Mouse (Mus musculus): ENCODE measurements around the gene Qprt.

Gene Qprt

DNA sequence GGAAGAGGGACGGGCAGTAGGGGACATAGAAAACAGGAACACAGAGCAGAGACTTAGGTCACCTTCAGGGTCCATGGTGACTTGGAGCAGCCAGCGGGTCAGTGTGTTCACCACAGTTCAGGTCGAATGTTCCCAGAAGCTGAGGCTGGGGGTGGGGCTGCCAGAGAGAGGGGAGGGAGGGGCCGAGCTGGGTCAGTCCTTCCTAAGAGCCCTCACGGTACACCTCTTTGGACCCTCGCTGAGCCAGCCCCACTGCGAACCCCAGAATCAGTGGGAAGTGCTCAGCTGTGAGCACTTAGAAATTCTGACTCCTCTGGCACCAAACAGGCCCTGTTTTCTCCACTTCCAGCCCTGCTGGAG lies at the start of gene Qprt:
Qprt (minus strand) TSS at position 316 of the 360 bp plus-strand sequence.
- no peak for DNase-seq

- DNase-seq, result no peak
Measured at GRCm38 (mm10) chr7:127166501-127166900, 44.5 kb upstream of the Qprt start.

- no peak for DNase-seq
Measured at GRCm38 (mm10) chr7:127165607-127166493, 43.8 kb upstream of the Qprt start.

- DNase-seq, result no peak
Measured at GRCm38 (mm10) chr7:127164002-127164401, 42.0 kb upstream of the Qprt start.

- DNase-seq, result no peak
Measured at GRCm38 (mm10) chr7:127162546-127162945, 40.5 kb upstream of the Qprt start.

- DNase-seq, result no peak
Measured at GRCm38 (mm10) chr7:127157548-127157947, 35.5 kb upstream of the Qprt start.

GRCm38 (mm10) chr7:127153477-127153876 lies 31.5 kb upstream of the Qprt start:
- no peak for DNase-seq

DNA sequence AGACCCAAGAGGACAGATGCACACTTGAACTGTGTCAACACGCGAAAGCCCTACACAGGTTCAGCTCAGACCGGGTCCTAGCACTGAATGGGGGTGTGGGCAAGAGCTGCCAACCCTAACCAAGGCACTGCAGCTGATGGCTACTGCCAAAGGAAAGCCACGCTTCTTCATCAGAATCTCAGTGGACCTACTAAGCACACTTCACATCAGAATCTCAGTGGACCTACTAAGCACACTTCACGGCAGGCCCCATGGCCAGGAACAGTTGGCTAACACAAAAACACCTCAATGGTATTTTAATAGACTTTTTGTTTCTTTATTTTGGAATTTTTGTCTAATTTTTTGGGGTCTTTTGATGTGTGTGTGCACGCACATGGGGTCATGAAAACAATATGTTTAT lies 30.4 kb upstream of the Qprt start:
- DNase-seq, result no peak

DNA sequence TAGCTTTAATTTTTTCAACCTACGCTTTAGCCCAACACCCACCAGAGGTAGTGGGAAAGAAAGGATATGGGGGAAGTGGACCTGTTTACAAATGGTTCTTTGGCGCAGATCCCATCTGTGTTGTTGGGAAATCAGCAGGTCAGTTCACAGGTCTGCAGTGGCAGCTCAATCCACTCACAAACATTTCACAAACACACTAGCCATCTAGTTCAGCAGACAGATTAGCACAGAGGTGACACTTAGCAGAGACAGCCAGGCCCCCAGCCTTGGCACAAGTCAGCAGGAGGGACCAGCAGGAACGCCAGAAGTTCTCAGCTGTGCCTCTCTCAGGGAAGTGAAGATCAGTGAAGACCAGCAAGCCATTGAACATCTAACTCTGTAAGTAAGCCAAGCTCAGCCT lies 25.9 kb upstream of the Qprt start:
- DNase-seq, result no peak

DNA sequence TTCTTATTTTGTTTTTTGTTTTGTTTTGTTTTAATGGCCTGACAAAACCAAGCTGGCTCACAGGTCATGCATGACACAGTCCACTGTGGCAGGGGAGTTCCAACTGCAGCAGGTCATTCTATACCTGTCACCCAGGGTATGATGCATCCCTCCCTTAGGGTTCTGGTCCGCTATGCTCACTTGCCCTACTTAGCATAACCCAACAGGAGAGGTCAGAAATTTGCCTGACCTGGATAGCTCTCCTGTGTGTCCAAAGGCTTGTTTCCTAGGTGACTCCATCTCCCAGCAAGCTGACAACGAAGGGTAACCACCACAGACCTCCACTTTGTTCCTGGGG lies 24.2 kb upstream of the Qprt start:
- DNase-seq, result no peak

- DNase-seq, result no peak
Measured at GRCm38 (mm10) chr7:127145387-127146266, 23.6 kb upstream of the Qprt start.

DNA sequence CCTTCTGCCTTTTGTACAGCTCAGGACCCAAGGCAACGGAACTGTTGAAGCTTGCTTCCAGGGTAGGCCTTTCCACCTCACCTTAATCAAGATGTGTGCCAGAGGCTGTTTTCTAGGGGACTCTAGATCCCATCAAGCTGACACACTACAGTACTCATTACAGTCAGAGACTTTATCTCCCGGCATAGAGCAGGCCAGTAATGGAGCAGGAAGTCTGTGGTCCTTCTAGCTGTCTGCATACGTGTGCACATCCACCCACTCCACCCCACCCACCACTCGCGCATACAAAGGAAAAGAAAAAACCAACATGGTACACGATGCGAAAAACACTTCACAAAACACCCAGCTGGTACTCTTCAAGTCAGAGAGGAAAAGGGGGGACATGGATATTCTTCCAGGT lies 22.4 kb upstream of the Qprt start:
- peak; percentile 40 to 57 for DNase-seq

DNA sequence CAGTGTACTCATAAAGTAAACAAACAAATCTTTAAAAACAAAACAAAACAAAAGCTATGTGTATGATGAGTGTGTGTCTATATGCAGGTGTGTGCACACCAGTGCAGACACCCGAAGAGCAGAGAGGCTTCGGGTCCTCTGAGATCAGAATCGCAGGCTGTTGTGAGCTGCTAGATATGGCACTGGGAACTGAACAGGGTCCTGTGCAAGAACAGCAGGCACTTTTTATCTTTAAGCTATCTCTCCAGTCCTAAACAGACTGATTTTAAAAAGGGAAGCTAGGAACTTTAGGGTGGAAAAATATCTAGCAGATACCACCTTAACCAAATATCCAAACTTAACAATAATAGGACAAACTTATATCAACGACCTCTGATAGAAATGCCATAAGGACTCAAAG lies 20.6 kb upstream of the Qprt start:
- no peak for DNase-seq

- DNase-seq, result no peak
Measured at GRCm38 (mm10) chr7:127142214-127142613, 20.2 kb upstream of the Qprt start.

DNA sequence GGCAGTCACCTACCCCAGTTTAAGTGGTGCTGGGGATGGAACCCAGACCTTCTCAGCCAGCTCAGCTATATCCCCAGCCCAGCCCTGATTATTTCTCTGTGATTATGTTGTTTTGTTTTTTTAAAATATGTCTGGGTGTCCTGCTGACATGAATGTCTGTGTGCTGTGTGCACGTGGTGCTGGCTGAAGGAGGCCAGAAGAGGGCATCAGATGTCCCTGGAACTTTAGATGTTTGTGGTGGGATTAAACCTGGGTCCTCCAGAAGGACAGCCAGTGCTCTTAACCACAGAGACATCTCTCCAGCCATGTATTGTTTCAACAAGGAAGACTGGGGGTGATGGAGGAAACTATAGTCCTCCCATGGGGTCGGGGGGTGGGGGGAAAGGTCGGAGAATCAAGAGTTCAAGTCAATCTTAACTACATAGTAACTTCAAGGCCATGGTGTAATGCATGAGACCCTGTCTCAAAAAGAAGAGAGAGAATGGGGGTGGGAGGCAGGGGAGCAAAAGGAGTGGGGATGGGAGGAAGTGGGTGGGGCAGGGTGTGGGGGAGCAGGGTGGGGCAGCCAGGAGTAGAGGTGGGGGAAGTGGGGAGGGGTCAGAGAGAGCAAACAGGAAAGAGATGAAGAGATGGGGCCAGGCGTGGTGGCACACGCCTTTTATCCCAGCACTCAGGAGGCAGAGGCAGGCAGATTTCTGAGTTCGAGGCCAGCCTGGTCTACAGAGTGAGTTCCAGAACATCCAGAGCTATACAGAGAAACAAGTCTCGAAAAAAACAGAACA lies 18.8 kb upstream of the Qprt start:
- peak; percentile 21 to 47 for DNase-seq

DNA sequence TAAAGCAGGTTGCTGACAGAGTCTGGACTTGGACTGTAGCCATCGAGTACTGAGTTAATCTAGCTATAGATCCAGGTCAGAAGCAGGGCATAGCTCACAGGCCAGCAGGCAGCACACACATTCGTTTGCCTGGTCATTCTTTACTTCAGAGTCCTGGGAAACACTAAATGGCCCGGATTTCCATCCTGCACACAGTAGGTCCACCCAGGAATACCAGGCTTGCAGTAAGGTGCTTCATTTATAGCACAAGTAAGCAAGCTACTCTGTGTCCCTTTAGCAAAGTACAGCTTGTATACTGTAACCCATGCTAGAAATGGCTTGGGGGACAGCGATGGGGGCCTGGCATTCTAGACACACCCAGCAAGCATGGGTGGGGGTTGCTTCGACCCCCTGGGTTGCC lies 17.5 kb upstream of the Qprt start:
- no peak for DNase-seq

DNA sequence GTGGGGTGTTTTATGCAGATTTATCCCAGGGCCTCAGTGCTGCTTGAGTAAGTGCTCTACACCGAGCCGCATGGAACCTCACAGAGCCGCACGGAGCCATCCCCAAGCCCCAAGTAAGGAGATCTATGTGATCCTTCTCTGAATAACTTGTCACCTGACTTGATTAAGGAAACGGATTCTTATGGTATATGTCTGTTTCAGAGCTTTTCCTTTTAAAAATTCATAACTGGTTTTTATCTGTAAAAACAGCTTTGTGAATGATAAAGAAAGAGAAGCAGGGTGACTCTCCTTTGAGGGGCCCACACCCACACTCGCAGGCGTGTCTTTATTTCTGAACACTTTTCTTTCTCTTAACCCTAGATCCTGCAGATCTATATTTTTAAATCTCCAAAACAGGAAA lies 17.1 kb upstream of the Qprt start:
- no peak for DNase-seq

DNA sequence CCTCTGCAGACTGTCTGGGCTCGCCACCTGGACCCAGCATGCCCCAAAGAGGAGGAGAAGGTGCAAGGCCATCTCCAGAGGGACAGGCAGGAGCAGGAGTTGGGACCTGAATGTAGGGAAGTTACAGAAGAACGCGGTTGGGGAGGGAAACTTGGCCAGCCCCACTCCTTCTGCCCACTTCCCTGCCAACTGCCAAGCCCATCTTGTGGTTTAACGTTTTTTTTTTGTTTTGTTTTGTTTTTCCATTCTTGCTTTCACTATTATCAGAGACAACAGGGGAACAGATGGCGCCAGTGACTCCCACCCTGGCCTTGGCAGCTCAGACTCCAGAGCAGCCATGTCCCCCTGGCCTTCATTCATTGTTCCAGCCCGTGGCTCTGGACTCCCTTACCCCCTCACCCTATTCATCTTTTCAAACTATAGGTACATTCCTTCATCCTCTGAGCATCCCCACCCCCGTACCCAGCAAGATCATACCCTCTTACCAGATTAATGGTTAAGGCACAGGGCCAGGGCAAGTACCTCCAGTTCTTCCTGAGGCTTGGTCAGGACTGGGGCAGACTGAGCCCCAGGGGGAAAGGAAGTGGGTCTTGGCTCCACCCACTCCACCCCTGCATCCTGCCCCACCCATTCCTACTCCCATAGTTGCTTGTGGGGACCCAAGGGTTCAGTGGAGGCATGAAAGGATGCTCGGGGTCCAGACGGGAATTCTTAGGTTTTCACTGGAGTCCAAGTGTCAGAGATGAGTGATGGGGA lies 15.4 kb upstream of the Qprt start, which contains the start of gene Spn:
Spn (minus strand) TSS at position 562 of the 756 bp plus-strand sequence.
- peak; percentile 83 to 88 for DNase-seq

- peak; percentile 48 to 51 for DNase-seq
Measured at GRCm38 (mm10) chr7:127136181-127137071, 14.4 kb upstream of the Qprt start.

- DNase-seq, result peak; percentile 47 to 67
Measured at GRCm38 (mm10) chr7:127134821-127135447, 12.9 kb upstream of the Qprt start.

DNA sequence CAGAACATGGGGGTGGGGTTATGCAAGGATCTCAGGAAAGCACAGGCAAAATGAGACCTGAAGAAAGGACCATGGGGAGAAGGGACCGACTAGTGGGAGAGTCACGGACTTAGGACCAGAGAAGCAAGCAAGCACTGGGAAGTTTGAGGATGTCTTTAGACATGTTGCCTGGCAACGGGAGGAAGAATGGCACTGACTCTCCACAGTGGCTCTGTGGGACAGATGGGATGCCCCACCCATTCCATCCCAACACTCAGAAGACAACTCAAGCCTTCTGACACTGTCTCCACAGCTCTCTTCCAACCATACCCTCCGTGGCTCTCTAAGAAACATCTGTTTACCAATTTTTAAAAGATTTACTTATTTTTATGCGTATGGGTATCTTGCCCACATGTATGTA lies 11.1 kb upstream of the Qprt start:
- no peak for DNase-seq
